ENCODE assay signal across 8 mouse cellular contexts in genomic region chr15:95653812-95654210, GRCm38 (mm10). TPM values are rescaled to one million over a fixed set of nuclear protein-coding genes. Genes with fewer than 3 reads are reported as not detected.
A peak's percentile ranks its signal among the peaks of the same experiment; 100 is the strongest.
DNase-seq lines count a peak whose midpoint lies in the region; ATAC-seq and TF ChIP-seq lines count a peak whose summit lies in the region.
"Had no signal": no experiment of that assay in that cellular context is flagged by ENCODE, and none has a peak within 500 bp of the region (broad histone marks: within the 10 kb centered on the region; RNA-seq: fewer than 3 reads in every experiment).

No protein-coding gene starts in this region.

- intact Hi-C loops in gastrocnemius, postnatal 14 days (cut with DNase I; ENCODE audit: low total_unique reads), result no loop called here

- H3K4me2 ChIP-seq in intestine, postnatal 0 days (replicated peaks; ENCODE audit: low read depth), result peak overlapping the region; percentile 47; the same call in 1 of the 2 replicates

- DNase-seq in layer of hippocampus, adult 2 months (ENCODE audit: low spot score in 2 of 2), result no peak
- DNase-seq in layer of hippocampus, adult 18-20 months (ENCODE audit: low spot score in 2 of 2), result no peak
- DNase-seq in forebrain, embryonic 10.5 days (ENCODE audit: extremely low spot score, low spot score), result no peak
- no peak for DNase-seq in cerebellum, adult 8-10 months
- DNase-seq in gastrocnemius, postnatal 14 days, result no peak
- DNase-seq: gastrocnemius, postnatal 36 days had no signal

- ATAC-seq in intestine, postnatal 0 days, result no peak

- peak overlapping the region; percentile 57 for H3K4me3 ChIP-seq in layer of hippocampus, adult 2 months
- peak overlapping the region; percentile 57 for H3K4me3 ChIP-seq in forebrain, embryonic 10.5 days
- H3K4me3 ChIP-seq in intestine, postnatal 0 days (ENCODE audit: low read depth, low read length), result peak overlapping the region; percentile 12; the same call in 1 of the 2 replicates
- peak overlapping the region; percentile 33 for H3K4me3 ChIP-seq in olfactory bulb, adult 2 months (ENCODE audit: insufficient read depth, low read depth, low read length)

- 0% methylated on average over 6 of the region's 6 CpGs for WGBS in forebrain, embryonic 10.5 days
- WGBS in intestine, postnatal 0 days, result 6% methylated on average over 6 of the region's 6 CpGs
- 24% methylated on average over 6 of the region's 6 CpGs for WGBS in olfactory bulb, adult 2 months

- peaks cover 86% of the 10 kb centered on the region for H3K27me3 ChIP-seq in forebrain, embryonic 10.5 days (ENCODE audit: poor library complexity, severe bottlenecking)
- H3K27me3 ChIP-seq in intestine, postnatal 0 days (replicated peaks; ENCODE audit: control insufficient read depth, insufficient read depth, low read length), result peaks cover 44% of the 10 kb centered on the region

- TF ChIP-seq POLR2A in olfactory bulb, adult 2 months (IDR thresholded peaks at IDR 0.05; ENCODE audit: insufficient read depth, low read depth, low read length), result no peak

- no peaks in the 10 kb centered on the region for H3K9me3 ChIP-seq in forebrain, embryonic 10.5 days
- no peaks in the 10 kb centered on the region for H3K9me3 ChIP-seq in intestine, postnatal 0 days (ENCODE audit: control insufficient read depth)

- H3K36me3 ChIP-seq in forebrain, embryonic 10.5 days (replicated peaks), result no peaks in the 10 kb centered on the region
- no peaks in the 10 kb centered on the region for H3K36me3 ChIP-seq in intestine, postnatal 0 days (ENCODE audit: control insufficient read depth, insufficient read depth)

- TF ChIP-seq CTCF in layer of hippocampus, adult 2 months (conservative IDR thresholded peaks at IDR 0.05), result no peak
- no peak for TF ChIP-seq CTCF in intestine, postnatal 0 days (IDR thresholded peaks at IDR 0.05; ENCODE audit: low read depth)
- no peak for TF ChIP-seq CTCF in olfactory bulb, adult 2 months (IDR thresholded peaks at IDR 0.05; ENCODE audit: insufficient read depth, low read depth, low read length)

- peaks cover 40% of the 10 kb centered on the region for H3K4me1 ChIP-seq in forebrain, embryonic 10.5 days
- H3K4me1 ChIP-seq in intestine, postnatal 0 days (replicated peaks; ENCODE audit: control insufficient read depth, insufficient read depth, low read length), result no peaks in the 10 kb centered on the region
- H3K4me1 ChIP-seq in olfactory bulb, adult 2 months (ENCODE audit: control insufficient read depth, insufficient read depth, low read length), result peaks cover 11% of the 10 kb centered on the region

- no peak overlapping the region for H3K9ac ChIP-seq in intestine, postnatal 0 days (ENCODE audit: low read depth, low read length)

- H3K27ac ChIP-seq in layer of hippocampus, adult 2 months, result peak overlapping the region; percentile 90
- peak overlapping the region; percentile 56; the same call in 1 of the 2 replicates for H3K27ac ChIP-seq in forebrain, embryonic 10.5 days
- no peak overlapping the region for H3K27ac ChIP-seq in intestine, postnatal 0 days (ENCODE audit: low read depth, low read length)
- H3K27ac ChIP-seq in olfactory bulb, adult 2 months (ENCODE audit: insufficient read depth, low read depth, low read length), result no peak overlapping the region

RNA-seq across cellular contexts. Expression of gene Dbx2, which starts 1.9 kb away (rescaled TPM):
- total RNA-seq in layer of hippocampus, adult 2 months (2021), result 10 to 100 TPM; 28.1 to 30.8 TPM
- 10 to 100 TPM; 26.0 to 29.4 TPM for total RNA-seq in layer of hippocampus, adult 18-20 months (2021)
- polyA plus RNA-seq in forebrain, embryonic 10.5 days (2016; fragmentation: Nextera tagmentation; extraction: Ambion mirVana), result 0.25 and 0.67 TPM in 2 replicates
- not detected in 2 replicates for polyA plus RNA-seq in intestine, postnatal 0 days (2015; fragmentation: Nextera tagmentation; extraction: Ambion mirVana)
- not detected in 2 replicates for polyA plus RNA-seq in olfactory bulb, adult 2 months (2012; ENCODE audit: insufficient read depth, insufficient read length, low replicate concordance, missing spikeins)
- total RNA-seq in gastrocnemius, postnatal 14 days (2021), result not detected
- total RNA-seq: gastrocnemius, postnatal 36 days had no signal

Comparison
In these comparisons a context has a peak if more than half of its experiments do, and no peak if none do; other contexts are left out.
1. H3K27ac ChIP-seq: peak in layer of hippocampus, adult 2 months (single experiment) and forebrain, embryonic 10.5 days (single experiment); none in intestine, postnatal 0 days (single experiment) and olfactory bulb, adult 2 months (single experiment).
2. RNA of gene Dbx2, which starts 1.9 kb away (total RNA-seq): 28.1 to 30.8 TPM in layer of hippocampus, adult 2 months and 26.0 to 29.4 TPM in layer of hippocampus, adult 18-20 months; not detected in gastrocnemius, postnatal 14 days; every median in the first group is over 10 times any median in the second.
3. Peak in every context shown above with its lines, with median percentiles within 50 percentile points of each other: H3K4me3 ChIP-seq.